Mouse (Mus musculus) kidney, embryonic 15.5 days (tissue): Measurements from ENCODE around the gene Myo5c. TPM values are rescaled to one million over a fixed set of nuclear protein-coding genes. Genes with fewer than 3 reads are reported as not detected.

Source experiments
- ATAC-seq: fragments of 200-750 bp; cut with Nextera tagmentation; replicated peaks from 2 replicates; pipeline ENCODE4 v1.8.0; 2017; ENCODE audit warnings: moderate TSS enrichment; ENCODE audit not compliant: low FRiP score
- H3K27ac ChIP-seq: fragments of 300-500 bp; sonication (generic); 2 replicates; pipeline ENCODE4 v1.5.1; 2015; ENCODE audit warnings: mild to moderate bottlenecking, inconsistent platforms
- H3K27me3 ChIP-seq: fragments of 300-500 bp; sonication (generic); 2 replicates; pipeline ENCODE4 v1.6.1; 2015; ENCODE audit warnings: inconsistent platforms
- H3K36me3 ChIP-seq: fragments of 300-500 bp; sonication (generic); 2 replicates; pipeline ENCODE4 v1.6.1; 2015; ENCODE audit warnings: inconsistent platforms
- H3K4me1 ChIP-seq: fragments of 300-500 bp; sonication (generic); 2 replicates; pipeline ENCODE4 v1.6.1; 2015; ENCODE audit warnings: inconsistent platforms
- H3K4me2 ChIP-seq: fragments of 300-500 bp; sonication (generic); 2 replicates; pipeline ENCODE4 v1.6.1; 2015; ENCODE audit warnings: moderate library complexity, mild to moderate bottlenecking, inconsistent platforms
- H3K4me3 ChIP-seq: fragments of 300-500 bp; sonication (generic); replicated peaks from 2 replicates; pipeline ENCODE4 v1.5.1; 2015; ENCODE audit warnings: mild to moderate bottlenecking, inconsistent platforms
- H3K9ac ChIP-seq: fragments of 300-500 bp; sonication (generic); 2 replicates; pipeline ENCODE4 v1.6.1; 2015; ENCODE audit warnings: mild to moderate bottlenecking, inconsistent platforms
- H3K9me3 ChIP-seq: fragments of 300-500 bp; sonication (generic); replicated peaks from 2 replicates; pipeline ENCODE4 v1.6.1; 2016; ENCODE audit warnings: inconsistent platforms
- WGBS: fragments of 180-500 bp; shearing (Covaris S2); methylation state at CpG from one replicate; pipeline ENCODE4 v1.1.7; 2015; ENCODE audit warnings: mixed read lengths; 5-methylcytosine and 5-hydroxymethylcytosine counted together
- polyA plus RNA-seq: library from polyadenylated mRNA; unstranded; fragments of >200 nt; fragmentation: Nextera tagmentation; extraction: Ambion mirVana; gene quantifications from 2 replicates; pipeline ENCODE4 v1.2.1, GENCODE M21; 2015

Myo5c gene
- polyA plus RNA-seq, 1 experiment from 2014 or later = 3.7 TPM

DNA sequence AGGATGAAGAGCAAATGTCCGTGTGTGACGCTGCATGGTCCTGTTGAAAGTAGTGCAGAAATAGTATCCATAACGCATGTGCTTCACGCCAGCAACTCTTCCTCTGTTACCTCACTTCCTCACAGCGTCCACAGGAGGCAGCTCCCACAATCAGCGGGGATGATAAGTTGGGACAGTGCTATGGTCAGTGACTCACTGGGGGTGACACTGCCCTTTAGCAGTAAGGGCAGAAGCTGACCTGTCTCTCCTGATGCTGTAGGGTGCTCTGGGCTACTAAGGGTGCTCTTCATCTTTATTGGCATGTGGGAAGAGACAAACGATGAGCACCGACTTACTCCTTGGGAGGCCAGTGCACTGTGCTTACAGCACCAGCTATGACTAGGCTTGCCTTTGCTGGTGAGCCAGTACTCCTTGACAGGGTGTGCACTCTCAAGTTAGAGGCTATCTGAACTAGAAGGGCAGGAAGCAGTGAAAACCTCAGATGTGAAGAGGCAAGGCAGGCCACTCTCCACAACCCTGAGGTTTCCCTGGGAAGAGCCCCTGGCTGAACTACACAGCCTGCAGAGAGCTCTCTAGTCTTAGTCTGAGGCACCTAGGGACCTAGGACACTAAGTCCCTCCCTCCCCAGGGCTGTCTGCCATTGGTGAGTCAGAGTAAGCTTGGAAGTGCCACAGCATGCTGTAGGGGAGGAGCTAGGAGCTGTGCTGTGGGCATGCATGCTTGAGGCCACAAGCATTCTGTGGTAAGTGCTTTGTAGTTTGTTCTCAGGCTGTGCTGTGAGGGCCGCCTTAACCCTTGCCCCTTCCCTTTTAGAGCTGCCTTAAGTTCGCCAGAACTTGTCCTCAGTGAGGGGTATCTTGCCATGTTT lies 10.2 kb upstream of the Myo5c start:
- H3K9ac ChIP-seq = no peak overlapping the region
- H3K9me3 ChIP-seq = no peaks in the 10 kb centered on the region
- no peak overlapping the region for H3K4me2 ChIP-seq
- WGBS = 68% methylated on average over 10 of the region's 10 CpGs
- ATAC-seq = peak; percentile 58; the same call in 1 of the 2 replicates
- H3K27me3 ChIP-seq = no peaks in the 10 kb centered on the region
- H3K36me3 ChIP-seq = peaks cover 18% of the 10 kb centered on the region; the same call in 1 of the 2 replicates
- H3K4me3 ChIP-seq = no peak overlapping the region
- no peaks in the 10 kb centered on the region for H3K4me1 ChIP-seq
- H3K27ac ChIP-seq = no peak overlapping the region

DNA sequence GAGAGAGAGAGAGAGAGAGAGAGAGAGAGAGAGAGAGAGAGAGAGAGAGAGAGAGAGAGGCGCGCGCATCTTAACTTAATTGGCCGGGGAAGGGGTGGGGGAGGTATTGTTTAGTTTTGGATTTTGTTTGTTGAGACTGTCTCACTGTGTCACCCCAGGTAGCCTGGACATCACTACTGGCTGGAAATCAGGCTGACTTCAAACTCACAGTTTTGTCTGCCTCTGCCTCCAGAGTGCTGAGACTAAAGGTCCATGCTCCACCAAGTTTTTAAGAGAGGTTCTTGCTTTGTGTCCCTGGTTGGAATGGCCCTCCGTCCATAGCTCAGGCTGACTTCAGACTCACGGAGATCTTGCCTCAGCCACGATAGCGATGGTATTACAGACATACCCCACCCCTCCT lies 1.0 kb downstream of the Myo5c start:
- no peak overlapping the region for H3K27ac ChIP-seq
- peak overlapping the region; percentile 69; the same call in 1 of the 2 replicates for H3K4me2 ChIP-seq
- no peaks in the 10 kb centered on the region for H3K9me3 ChIP-seq
- H3K4me3 ChIP-seq = no peak overlapping the region
- H3K36me3 ChIP-seq = no peaks in the 10 kb centered on the region
- peaks cover 25% of the 10 kb centered on the region for H3K4me1 ChIP-seq
- peaks cover 25% of the 10 kb centered on the region for H3K27me3 ChIP-seq
- H3K9ac ChIP-seq = no peak overlapping the region
- WGBS = 29% methylated on average over 8 of the region's 8 CpGs
- no peak for ATAC-seq

DNA sequence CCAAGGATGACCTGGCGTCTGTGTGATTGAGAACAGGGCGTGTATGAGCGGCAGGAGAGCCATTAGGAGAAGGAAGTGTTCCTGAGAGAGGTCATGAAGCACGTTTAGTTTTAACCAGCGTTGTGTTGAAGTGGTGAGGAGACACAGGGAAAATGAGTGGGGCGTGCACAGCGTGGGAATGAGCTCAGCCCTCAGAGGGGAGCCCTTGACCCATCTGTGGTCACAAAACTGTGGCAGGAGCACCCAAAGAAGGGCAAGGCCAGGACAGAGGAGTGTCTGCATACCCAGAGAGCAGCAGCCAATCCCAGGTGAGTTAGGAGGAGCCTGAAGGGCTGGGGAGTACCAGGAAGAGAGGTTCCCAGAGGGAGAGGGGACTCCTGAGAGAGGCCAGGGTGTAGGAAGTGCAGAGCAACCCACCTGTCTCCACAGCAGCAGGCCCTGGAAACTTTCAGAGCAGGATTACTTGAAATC lies 2.5 kb downstream of the Myo5c start:
- no peak overlapping the region for H3K9ac ChIP-seq
- ATAC-seq = no peak
- H3K4me3 ChIP-seq = no peak overlapping the region
- H3K27ac ChIP-seq = 0 out of 2 replicates have a peak overlapping the region, but pooled peaks have one; percentile 4
- no peak overlapping the region for H3K4me2 ChIP-seq
- no peaks in the 10 kb centered on the region for H3K36me3 ChIP-seq
- WGBS = 29% methylated on average over 7 of the region's 7 CpGs
- no peaks in the 10 kb centered on the region for H3K9me3 ChIP-seq
- peaks cover 25% of the 10 kb centered on the region for H3K27me3 ChIP-seq
- H3K4me1 ChIP-seq = peaks cover 25% of the 10 kb centered on the region

DNA sequence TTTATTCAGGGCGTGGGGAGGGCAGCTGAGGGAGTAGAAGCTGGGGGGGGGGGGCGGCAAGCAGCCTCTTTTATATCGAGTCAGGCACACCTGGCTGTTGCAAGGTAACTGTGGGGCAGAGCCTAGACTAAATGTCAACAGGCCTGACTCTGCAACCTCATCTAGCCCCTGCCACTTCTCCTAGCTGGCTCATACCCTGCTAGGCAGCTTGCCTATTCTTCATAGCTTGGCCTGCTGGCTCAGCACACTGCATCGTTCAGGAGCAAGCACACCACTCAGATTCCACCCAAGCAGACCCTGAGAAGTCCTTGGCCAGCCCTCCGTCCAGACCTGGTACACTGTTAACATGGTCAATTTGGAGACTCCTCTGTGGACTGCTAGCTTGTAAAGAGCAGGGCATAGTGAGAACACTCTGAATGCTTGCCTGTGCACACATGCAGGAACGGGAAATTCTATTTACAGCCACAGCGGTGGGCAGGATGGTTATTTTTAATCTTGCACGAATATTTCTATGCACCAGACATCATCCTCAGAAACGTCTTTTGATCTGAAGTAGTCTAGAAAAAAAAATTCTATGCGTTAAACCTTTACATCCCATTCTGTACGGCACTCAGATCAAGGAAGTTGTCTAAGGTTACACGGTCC lies 3.3 kb downstream of the Myo5c start:
- Histone ChIP-seq H3K4me2 (no peak overlapping the region), H3K9ac (no peak overlapping the region), H3K4me3 (no peak overlapping the region), H3K9me3 (no peaks in the 10 kb centered on the region), H3K27me3 (peaks cover 23% of the 10 kb centered on the region), H3K4me1 (peaks cover 25% of the 10 kb centered on the region), H3K27ac (no peak overlapping the region), H3K36me3 (no peaks in the 10 kb centered on the region)
- ATAC-seq = no peak
- WGBS = 64% methylated on average over 12 of the region's 12 CpGs

DNA sequence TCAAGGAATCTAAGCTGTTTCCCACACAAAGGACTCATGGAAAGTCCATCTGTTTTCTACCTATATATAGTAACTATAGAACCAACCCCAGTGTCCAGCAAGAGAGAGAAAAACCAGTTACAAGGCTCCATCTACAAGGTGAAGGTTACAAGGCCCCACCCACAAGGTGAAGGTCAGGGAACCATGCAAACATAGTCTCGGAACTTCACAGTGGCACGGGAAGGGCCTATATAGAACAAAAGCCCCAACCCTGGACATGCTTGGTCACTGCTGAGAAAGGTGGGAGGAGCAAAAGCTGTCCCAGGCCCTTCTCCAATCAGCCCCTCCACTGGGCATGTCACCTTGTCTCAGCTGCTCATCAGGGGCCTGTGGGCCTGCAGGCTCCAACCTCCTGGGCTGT lies 3.9 kb downstream of the Myo5c start:
- Histone ChIP-seq H3K4me3 (no peak overlapping the region), H3K9me3 (no peaks in the 10 kb centered on the region), H3K4me2 (no peak overlapping the region), H3K27ac (no peak overlapping the region), H3K4me1 (peaks cover 25% of the 10 kb centered on the region), H3K9ac (no peak overlapping the region), H3K36me3 (no peaks in the 10 kb centered on the region), H3K27me3 (peaks cover 20% of the 10 kb centered on the region)
- no peak for ATAC-seq
- WGBS = 46% methylated on average over 2 of the region's 2 CpGs

DNA sequence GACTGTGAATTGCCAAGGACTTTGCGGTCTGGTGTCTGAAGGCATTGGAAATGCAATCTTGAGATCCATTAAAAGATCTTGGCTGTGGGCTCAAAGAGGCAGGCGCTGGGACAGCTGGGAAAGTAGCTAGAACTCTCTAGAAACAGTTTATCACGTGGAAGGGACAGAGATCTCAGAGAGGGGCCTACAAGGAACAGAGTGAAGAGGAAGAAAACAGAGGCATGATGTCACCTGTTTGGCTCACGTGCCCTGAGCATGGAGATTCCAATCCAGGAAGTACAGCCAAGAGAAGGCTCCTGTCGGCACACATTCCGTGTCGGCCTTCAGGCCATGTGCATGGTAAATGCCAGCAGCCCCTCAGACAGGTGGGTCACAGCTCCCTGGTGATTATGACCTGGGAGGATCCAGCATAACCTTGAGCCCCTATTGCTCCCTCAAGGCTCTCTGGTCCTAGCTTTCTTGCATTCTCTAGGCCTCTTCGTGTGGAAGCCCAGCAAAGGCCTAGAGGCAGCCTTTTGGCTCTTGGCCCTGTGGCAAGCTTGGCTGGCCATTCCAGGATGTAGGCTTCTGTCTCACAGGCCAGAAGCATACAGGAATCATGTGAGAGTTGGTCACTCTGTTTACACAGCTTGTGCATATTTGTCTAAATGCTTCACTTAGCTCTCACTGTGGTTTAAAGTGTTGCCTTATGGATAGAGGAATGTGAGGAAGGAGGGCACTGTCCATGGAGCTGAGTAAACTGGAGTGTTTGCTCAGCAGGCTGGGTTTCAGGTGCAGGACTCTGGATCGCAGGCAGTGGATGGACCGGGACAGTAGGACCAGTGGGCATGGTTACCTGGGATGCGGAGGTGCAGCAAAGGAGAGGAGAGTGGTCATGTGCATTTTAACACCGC lies 4.8 kb downstream of the Myo5c start:
- no peak overlapping the region for H3K4me2 ChIP-seq

DNA sequence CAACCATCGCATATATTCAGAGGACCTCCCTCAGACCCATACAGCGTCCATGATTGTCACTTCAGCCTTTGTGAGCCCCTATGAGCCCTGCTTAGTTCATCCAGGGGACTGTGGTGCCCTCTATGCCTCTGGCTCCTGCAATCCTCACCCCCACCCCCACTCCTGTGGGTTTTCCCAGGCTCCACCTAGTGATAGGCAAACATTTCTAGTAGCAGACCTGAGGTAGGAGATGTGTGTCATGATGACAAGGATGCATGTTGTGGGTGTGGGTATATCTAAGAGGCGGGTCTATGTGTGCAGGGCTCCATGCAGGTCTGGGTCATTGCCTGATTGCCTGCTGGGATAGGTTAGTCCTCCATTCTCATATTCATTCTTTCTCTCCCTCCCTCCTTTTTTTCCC lies 6.4 kb downstream of the Myo5c start:
- WGBS = 85% methylated on average over 3 of the region's 3 CpGs
- ATAC-seq = no peak
- peaks cover 5% of the 10 kb centered on the region; the same call in 1 of the 2 replicates for H3K27me3 ChIP-seq

More for the DNA sequence above, 4.8 kb downstream of the Myo5c start:
- H3K9me3 ChIP-seq = no peaks in the 10 kb centered on the region
- H3K27ac ChIP-seq = no peak overlapping the region
- no peaks in the 10 kb centered on the region for H3K36me3 ChIP-seq
- ATAC-seq = no peak
- H3K4me3 ChIP-seq = no peak overlapping the region
- WGBS = 85% methylated on average over 12 of the region's 12 CpGs
- peaks cover 23% of the 10 kb centered on the region for H3K4me1 ChIP-seq
- H3K9ac ChIP-seq = no peak overlapping the region
- peaks cover 19% of the 10 kb centered on the region for H3K27me3 ChIP-seq

DNA sequence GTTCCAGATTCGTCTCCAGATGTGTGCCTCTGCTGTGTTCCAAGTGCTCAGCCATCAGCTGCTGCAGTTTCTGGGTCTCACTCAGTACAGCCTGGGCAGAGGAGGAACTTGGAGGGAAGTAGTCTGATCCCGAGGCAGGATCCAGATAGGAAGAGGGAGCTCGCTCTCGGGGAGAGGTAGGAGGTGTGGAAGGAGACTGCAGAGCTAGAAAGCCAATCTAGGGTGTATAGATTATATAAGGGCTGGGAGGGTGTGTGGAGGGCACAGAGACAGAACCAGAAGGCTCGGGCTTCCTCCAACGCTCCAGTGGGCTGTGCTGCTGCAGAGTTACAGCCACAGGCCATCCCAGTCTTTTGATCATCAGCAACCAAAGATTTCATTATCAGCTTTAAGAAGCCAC lies 11.2 kb downstream of the Myo5c start:
- H3K36me3 ChIP-seq = no peaks in the 10 kb centered on the region; the same call in 1 of the 2 replicates
- no peaks in the 10 kb centered on the region for H3K27me3 ChIP-seq
- no peaks in the 10 kb centered on the region for H3K9me3 ChIP-seq
- H3K4me1 ChIP-seq = no peaks in the 10 kb centered on the region
- no peak for ATAC-seq
- no peak overlapping the region for H3K4me2 ChIP-seq
- no peak overlapping the region for H3K4me3 ChIP-seq
- 68% methylated on average over 6 of the region's 6 CpGs for WGBS
- H3K9ac ChIP-seq = no peak overlapping the region
- H3K27ac ChIP-seq = no peak overlapping the region

More for the DNA sequence above, 6.4 kb downstream of the Myo5c start:
- no peak overlapping the region for H3K27ac ChIP-seq
- no peaks in the 10 kb centered on the region for H3K36me3 ChIP-seq
- peaks cover 14% of the 10 kb centered on the region; the same call in 1 of the 2 replicates for H3K4me1 ChIP-seq
- H3K4me3 ChIP-seq = no peak overlapping the region
- H3K9me3 ChIP-seq = no peaks in the 10 kb centered on the region
- no peak overlapping the region for H3K9ac ChIP-seq
- H3K4me2 ChIP-seq = no peak overlapping the region

DNA sequence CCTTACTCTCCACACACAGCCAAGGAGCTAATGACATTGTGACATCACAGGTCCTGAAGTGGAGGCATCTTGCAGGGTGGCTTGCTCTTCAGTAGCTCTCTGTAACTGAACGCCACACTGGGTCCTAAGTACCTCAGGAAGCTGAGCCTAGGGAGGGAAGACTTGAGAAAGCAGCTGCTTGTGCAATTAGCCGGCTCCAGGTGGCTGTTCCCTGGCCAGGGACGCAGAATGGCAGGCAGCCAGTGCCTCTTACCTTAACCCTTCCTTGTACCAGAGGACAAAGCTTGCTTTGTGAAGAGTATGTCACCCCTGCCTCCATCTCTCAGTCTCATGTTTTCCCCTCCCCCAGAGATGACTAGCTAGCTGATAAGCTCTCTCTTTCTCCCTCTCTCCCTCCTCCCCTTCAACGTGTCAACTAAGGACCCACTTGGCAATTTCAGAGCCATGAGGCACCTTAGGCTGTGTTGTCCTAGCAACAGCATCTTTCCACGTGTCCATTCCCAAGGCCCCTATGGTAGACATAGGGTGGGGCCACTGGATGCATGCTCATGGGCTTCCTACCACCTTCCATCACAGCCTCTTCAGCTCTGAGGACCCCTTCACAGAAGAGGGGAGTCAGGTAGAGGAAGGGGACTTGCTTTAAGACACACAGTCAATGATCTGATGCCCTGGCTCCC lies 12.0 kb downstream of the Myo5c start:
- no peaks in the 10 kb centered on the region; the same call in 1 of the 2 replicates for H3K36me3 ChIP-seq
- no peaks in the 10 kb centered on the region for H3K4me1 ChIP-seq
- no peaks in the 10 kb centered on the region for H3K27me3 ChIP-seq
- no peak overlapping the region for H3K27ac ChIP-seq
- no peak overlapping the region for H3K4me3 ChIP-seq
- 20% methylated on average over 5 of the region's 5 CpGs for WGBS
- no peak overlapping the region for H3K4me2 ChIP-seq
- H3K9ac ChIP-seq = no peak overlapping the region
- H3K9me3 ChIP-seq = no peaks in the 10 kb centered on the region
- peak; percentile 69; the same call in 1 of the 2 replicates for ATAC-seq

DNA sequence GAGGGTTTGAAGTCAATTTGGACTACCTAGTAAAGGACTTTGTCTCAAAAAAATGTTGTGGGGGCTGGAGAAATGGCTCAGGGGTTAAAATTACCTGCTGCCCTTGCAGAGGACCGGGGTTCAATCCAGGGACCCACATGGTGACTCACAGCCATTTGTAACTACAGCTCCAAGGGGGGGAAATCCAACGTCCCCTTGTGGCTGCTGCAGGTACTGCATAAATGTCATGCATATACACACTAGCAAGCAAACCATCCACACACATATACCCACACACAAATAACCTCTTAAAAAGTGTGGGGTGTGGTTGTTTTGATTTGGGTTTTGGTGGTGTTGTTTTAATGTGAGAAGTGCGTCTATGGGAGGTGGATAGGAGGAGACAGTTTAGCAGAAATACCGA lies 12.7 kb downstream of the Myo5c start:
- H3K4me2 ChIP-seq = no peak overlapping the region
- H3K27ac ChIP-seq = no peak overlapping the region
- no peaks in the 10 kb centered on the region for H3K9me3 ChIP-seq
- H3K36me3 ChIP-seq = no peaks in the 10 kb centered on the region; the same call in 1 of the 2 replicates
- no peak overlapping the region for H3K4me3 ChIP-seq
- no peak for ATAC-seq
- no peak overlapping the region for H3K9ac ChIP-seq
- 73% methylated on average over 4 of the region's 4 CpGs for WGBS
- H3K27me3 ChIP-seq = no peaks in the 10 kb centered on the region
- H3K4me1 ChIP-seq = no peaks in the 10 kb centered on the region
